Mouse (Mus musculus) brain, embryonic 14.5 days (tissue): ENCODE measurements around the gene Fam102b. TPM values are rescaled to one million over a fixed set of nuclear protein-coding genes. Genes with fewer than 3 reads are reported as not detected.

Source experiments
- DNase-seq: peaks from one replicate; pipeline ENCODE4 v3.0.0-alpha.2; 2011; ENCODE audit warnings: low read depth
- CTCF ChIP-seq: fragments of 200-500 bp; IDR thresholded peaks from 2 replicates; pipeline ENCODE4 v1.5.1; 2012; ENCODE audit warnings: inconsistent platforms, mild to moderate bottlenecking, moderate library complexity, borderline replicate concordance; ENCODE audit not compliant: insufficient read depth, insufficient read length; ENCODE audit errors: extremely low read depth
- POLR2A ChIP-seq: fragments of 200-500 bp; IDR thresholded peaks from 2 replicates; pipeline ENCODE4 v1.6.1; 2012; ENCODE audit warnings: mild to moderate bottlenecking, inconsistent platforms, borderline replicate concordance; ENCODE audit not compliant: poor library complexity, insufficient read depth, insufficient read length, severe bottlenecking; ENCODE audit errors: extremely low read depth
- polyA plus RNA-seq: library from polyadenylated mRNA; depleted of rRNA; stranded (reverse); fragments of >200 nt; gene quantifications from 2 replicates; pipeline ENCODE4 v1.2.3, GENCODE M21; 2012

Gene Fam102b
- polyA plus RNA-seq, 1 experiment, result 26.5 TPM

DNA sequence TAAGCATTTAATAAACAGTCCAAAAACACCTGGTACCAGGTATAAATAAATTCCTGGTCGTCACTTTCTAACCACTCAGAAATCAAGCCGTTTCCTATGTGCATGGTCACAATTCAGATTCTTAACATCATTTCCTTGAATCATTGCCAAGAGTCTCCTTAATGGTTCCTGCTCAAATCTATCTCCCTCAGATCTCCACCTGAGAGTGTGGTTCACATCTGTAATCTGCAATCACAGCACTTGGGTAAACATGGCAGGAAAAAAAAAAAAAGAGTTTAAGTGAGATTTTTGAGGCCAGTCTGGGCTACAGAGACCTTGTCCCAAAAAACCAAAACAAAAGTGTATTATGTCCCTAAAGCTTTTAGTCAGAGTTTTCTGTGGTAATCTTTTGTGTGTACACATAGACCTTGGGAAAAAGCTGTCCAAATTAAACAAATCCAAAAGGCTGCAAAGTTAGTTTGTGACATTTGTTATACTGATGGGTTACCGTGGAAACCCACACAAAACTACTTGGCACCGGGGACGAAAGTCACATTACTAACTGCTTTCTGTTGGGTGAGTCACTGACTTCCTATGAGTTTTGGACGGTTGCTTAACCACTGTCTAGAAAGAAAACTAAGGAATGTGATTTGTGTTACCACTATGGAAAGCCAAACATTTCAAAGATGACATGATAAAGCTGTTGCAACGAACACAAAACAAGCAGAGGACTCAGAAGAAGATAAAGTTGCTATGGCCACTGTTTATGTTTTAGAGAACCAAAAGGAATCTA lies 16.7 kb downstream of the Fam102b start:
- no peak for DNase-seq

DNA sequence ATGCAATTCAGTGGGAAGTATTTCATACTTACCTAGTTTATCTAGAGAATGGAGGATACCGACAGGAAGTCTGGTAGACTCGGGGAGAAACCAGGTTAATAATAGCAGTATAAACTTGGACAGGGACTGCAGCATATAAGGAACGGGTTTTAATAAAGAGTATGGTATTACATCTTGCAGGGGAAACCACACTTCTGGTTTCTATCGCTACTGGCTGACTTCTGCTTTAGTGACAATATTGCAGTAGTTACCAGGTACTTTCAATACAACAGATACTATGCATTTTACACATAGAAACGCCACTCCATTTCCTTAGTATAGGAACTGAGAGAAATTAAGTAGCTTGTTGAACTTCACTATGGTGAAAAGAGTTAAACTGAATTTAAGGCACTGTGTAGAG lies 19.2 kb downstream of the Fam102b start:
- no peak for DNase-seq
- no peak for TF ChIP-seq POLR2A
- no peak for TF ChIP-seq CTCF

More for the DNA sequence above, 16.7 kb downstream of the Fam102b start:
- TF ChIP-seq POLR2A, result no peak
- TF ChIP-seq CTCF, result no peak

DNA sequence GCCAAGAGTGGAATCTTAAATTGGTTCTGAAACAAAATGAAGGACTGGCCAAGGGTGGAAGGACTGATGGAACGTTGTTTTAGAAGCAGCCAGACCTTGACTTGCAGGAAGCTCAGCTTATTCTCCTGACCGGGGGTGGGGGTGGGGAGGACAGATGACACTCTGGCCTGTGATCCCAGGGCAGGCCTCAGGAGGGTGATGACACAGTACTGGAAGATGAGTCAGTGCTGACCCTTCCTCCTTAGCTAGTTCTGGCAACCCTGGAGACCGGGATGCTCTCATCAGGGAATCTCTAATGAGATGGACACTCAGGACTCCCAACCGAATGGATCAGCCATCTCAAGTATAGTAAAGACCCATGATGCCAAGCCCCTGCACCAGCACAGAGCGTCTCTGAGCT lies 21.6 kb downstream of the Fam102b start:
- no peak for DNase-seq
- TF ChIP-seq CTCF, result no peak
- no peak for TF ChIP-seq POLR2A

DNA sequence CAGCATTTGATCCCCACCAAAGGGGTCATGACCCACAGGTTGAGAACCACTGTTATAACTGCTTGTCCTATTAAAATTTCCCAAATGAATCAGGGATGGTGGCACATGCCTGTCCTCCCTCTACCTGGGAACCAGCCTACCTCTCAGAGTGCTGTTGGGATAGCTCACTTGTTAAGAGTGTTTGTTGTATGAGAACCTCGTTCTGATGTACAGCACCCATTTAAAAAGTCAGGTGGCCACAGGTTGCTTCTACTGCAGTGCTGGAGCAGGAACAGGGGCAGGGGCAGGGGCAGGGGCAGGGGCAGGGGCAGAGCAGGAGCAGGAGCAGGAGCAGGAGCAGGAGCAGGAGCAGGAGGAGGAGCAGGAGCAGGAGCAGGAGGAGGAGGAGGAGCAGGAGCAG lies 28.2 kb downstream of the Fam102b start:
- TF ChIP-seq CTCF (no peak), POLR2A (no peak)
- DNase-seq, result no peak

DNA sequence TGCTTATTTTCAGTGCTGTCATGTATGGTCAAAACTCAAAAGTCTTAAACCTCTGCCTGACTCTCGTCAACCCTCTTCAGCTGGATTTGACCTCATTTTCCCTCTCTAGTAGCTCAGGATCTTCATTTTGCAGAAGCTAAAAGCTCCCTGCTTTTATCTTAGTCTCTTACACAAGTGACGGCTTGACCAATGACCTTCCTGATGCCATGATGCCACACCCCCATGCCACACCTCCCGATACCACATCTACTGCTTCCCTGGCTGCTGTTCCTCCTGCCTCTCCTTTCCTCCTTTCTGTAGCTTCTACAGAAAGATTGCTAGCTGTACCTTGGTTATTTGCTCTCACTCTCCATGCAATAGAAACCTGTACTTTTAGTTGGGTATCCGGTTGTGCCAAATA lies 29.6 kb downstream of the Fam102b start:
- no peak for TF ChIP-seq CTCF
- TF ChIP-seq POLR2A, result no peak
- no peak for DNase-seq

DNA sequence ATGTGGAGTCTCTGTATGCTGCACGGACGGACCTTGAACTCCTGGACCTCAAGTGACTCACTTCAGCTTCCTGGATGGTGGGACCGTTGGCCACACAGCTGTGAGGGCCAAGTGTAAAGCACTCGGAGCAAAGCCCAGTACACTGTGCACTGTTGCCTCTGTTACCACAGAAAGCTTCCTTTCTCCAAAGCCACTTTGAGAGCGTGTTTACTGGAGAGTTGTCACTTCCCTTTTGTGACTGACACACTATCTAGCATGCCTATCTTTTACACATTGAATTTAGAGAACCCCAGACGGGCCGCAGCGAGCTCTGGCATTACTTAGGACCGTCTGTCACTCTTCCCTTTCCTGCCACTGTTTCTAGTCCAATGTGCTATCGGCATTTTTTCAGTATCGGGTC lies 30.1 kb downstream of the Fam102b start:
- no peak for TF ChIP-seq CTCF
- TF ChIP-seq POLR2A, result no peak
- DNase-seq, result no peak

DNA sequence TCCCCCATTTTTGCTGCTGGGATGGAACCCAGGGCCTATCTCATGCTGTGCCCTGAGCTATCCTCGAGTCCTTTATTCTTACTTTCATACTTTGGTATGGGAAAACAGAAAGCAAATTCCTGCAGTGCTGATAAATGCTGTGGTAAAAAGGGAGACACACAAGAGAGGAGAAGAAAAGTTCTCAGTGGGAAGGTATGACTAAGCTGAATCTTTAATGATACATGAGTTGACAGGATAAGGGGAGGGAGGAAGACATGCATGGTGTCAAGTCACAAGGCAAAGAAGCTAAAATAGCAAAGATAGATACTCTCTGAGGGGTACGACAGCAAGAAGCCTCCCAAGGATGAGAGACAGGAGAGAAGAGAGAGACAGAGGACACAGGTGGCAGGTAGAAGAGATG lies 32.0 kb downstream of the Fam102b start:
- no peak for TF ChIP-seq POLR2A
- TF ChIP-seq CTCF, result no peak
- DNase-seq, result no peak

DNA sequence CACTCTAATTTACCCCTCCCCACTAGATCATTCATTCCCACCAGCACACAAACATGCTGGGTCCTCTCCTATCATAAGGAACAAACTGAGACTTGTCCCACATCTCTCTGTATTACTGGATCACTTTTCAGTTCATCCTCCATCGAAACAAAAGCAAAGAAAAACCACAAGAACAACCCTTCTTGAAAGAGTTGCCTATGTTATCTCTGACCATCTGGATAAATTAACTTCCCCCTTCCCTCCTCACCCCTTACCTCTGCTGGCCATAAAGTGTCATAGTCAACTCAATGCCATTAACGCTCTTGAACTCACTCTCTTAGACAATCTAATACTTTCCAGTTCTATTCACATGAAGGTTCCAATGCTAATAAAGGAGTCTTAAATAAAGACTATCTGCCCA lies 32.9 kb downstream of the Fam102b start:
- DNase-seq, result no peak
- TF ChIP-seq CTCF, result no peak
- no peak for TF ChIP-seq POLR2A

DNA sequence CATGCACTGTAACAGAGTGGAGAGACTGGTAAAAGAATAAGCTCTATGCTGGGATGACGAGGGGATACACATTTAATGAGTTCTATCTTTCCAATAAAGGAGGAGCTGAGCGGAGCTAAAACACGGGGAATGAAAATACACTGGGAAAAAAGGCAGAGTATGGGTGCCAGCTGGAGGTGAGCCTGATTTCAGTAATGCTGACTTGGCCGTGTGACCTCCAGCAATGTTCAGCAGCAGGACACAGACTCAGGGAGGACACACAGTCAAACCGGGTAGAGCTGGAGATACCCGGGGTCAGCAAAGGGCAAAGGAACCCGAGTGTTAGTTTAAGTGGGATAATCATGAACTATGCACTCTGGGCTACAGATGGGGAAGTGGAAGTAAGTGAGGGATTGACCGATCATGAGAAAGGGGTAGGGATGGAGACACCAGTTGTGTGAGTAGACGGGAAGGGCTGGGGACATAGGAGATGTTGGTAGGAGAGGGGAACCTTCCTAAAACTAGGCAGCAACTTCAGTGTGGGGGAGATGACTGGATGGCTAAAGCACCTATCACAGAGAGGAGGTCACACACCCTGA lies 37.3 kb downstream of the Fam102b start:
- no peak for DNase-seq
- no peak for TF ChIP-seq POLR2A
- TF ChIP-seq CTCF, result no peak

DNA sequence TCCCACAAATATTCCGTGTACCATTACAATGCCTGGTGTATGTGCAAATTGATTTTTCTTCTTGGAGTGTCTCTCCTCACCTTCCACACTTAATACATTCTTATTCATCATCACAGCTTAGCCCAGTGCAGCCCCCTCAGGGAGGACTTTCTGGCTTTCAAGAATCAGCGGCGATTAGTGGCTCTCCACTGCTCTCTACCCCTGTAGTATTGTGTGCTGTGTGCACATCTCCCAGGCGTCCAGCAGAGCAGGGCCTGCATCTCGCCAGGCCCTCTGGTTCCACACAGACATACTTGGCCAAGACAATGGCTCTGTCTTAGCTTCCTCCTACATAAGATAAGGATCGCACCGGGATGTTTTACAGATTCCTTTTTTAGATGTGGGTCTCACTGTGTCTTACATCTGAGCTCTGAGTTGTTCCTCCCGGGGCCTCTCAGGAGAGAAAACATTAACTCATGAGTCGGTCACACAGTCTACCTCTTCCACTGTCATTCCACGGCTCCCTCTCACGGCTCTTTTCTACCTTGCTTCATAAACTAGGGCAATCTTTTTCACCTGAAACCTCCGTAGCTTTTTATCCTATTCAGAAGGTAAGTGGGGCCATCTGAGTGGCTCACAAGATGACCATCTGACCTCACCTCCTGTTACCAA lies 40.3 kb downstream of the Fam102b start:
- TF ChIP-seq POLR2A (no peak), CTCF (no peak)
- DNase-seq, result peak; percentile 52

DNA sequence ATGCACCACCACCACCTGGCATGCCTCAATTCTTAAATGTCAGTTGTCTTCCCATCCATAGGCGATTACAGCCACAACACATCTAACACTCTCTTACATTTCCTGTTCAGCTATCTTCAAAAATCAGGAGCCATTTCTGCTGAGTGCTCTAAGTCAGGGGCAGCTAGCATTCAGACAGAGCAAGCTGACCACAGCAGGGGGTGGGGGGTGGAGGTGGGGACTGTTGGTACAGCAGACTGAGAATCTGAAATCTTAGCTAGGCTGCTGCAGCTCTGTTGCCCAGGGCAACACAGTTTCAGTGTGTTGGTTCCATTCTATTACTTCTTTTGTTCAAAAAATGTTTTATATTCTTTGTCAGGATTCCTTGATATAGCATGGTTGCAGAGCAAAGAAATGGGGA lies 40.9 kb downstream of the Fam102b start:
- peak; percentile 67 for DNase-seq
- TF ChIP-seq POLR2A (no peak), CTCF (no peak)

DNA sequence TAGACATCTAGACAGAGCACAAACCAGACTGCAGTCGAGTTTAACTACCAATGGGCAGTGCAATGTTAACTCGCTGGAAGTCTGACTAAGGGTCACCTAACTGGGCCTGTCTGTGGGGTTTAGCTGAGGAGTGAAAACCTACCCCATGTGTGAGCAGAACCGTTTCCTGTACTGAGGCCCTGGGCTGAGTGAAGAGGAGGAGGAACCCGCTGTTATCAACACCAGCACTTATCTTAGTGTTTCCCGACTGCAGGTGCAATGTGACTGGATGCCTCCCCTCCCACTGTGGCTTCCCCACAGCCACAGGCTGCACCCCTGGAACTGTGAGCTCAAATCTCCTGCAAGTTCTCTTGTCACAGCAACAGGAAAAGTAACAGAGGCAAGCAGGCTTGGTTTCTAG lies 43.4 kb downstream of the Fam102b start:
- DNase-seq, result no peak
- TF ChIP-seq CTCF (no peak), POLR2A (no peak)

DNA sequence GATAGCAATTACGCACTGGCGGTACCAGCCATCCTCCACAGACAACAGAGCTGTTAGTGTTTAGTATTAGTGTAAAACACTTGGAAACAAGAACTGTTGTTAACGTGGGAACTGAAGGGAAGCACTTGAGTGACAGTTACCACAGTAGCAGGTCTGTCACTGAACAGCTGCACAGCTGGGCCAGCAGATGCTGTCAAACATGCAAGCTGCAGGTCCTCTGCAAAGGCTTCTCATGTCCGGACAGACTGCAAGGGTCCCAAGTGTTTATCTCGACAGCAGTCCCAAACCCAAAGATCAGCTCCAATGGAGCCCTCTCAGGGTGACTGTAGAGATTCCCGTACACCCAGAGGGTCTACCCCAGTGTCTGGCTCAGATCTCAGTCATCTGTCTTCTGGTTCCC lies 45.5 kb downstream of the Fam102b start:
- TF ChIP-seq CTCF (no peak), POLR2A (no peak)
- no peak for DNase-seq

DNA sequence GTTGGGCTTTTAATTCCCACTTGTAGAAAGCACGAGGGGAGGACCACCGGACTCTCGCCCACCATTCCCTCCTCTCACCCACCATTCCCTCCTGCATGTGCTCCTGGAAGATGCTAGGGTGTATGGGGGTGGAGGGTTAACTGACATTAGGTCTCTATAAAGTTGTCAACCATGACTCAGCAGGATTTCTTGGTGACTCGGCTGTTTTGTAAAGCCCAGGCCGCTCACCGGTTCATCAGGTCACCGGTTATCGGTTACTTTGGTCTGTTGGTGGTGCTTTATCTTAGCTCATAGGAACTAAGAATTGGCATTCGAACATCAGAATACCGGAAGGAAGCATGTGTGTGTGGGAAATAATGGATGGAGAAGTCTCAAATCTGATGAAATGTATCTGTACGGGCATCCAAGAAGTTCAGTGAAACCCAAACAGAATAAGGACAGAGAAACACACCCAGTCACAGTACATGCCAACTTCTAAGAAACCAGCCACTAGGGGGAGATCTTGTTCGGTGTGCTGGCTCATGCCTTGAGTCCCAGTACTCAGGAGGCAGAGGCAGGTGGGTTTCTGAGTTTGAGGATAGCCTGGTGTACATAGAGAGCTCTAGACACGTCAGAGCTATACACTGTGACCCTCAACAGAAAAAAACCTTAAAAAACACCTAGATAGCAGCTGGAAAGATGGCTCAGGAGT lies 49.9 kb downstream of the Fam102b start:
- no peak for DNase-seq
- TF ChIP-seq CTCF, result no peak
- no peak for TF ChIP-seq POLR2A

DNA sequence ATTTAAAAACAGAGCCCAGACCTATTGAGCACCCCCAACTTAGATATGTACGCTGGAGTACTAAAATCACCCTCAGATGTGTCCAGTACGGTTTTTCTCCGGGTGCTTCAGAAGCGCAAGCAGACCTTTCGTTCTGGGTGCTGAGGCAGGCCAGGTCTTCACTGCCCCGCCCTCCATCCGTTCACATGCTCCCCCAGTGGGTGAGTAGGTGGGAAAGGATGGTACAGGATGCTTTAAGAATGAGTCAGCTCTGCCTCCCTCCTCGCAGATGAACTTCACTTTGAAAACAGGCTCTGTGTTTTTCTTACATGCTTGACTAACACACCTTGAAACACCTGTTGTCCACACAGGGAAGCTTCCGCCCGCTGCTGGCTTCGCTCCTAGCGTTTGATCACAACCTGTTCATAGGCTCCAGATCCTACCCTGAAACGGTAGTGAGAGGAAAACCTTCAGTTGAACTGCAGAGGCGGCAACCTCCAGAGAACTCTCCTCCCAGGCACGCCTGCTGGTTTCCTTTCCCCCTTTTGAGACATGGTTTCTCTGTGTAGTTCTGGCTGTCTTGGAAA lies 52.4 kb downstream of the Fam102b start:
- no peak for DNase-seq
- TF ChIP-seq POLR2A (no peak), CTCF (no peak)
